Mouse (Mus musculus) liver, embryonic 12.5 days (tissue): ENCODE measurements at regions not wholly inside any gene's neighbourhood (a gene's known extent, or its start where the extent isn't known, plus 50 kb on each side); places are given as distances from the start of the nearest gene placed in this dataset.

Source experiments
- ATAC-seq: fragments of 200-750 bp; cut with Nextera tagmentation; 2 replicates; pipeline ENCODE4 v1.8.0; 2017; ENCODE audit warnings: moderate number of reproducible peaks, mild to moderate bottlenecking, moderate library complexity
- H3K27ac ChIP-seq: fragments of 300-500 bp; sonication (generic); 2 replicates; pipeline ENCODE4 v1.5.1; 2016; ENCODE audit warnings: mild to moderate bottlenecking
- H3K27me3 ChIP-seq: fragments of 300-500 bp; sonication (generic); replicated peaks from 2 replicates; pipeline ENCODE4 v1.6.1; 2016; ENCODE audit warnings: mild to moderate bottlenecking, moderate library complexity
- H3K36me3 ChIP-seq: fragments of 300-500 bp; sonication (generic); 2 replicates; pipeline ENCODE4 v1.6.1; 2016; ENCODE audit warnings: mild to moderate bottlenecking, moderate library complexity
- H3K4me1 ChIP-seq: fragments of 300-500 bp; sonication (generic); 2 replicates; pipeline ENCODE4 v1.6.1; 2016
- H3K4me2 ChIP-seq: fragments of 300-500 bp; sonication (generic); 2 replicates; pipeline ENCODE4 v1.6.1; 2016; ENCODE audit warnings: mild to moderate bottlenecking, moderate library complexity
- H3K4me3 ChIP-seq: fragments of 300-500 bp; sonication (generic); 2 replicates; pipeline ENCODE4 v1.5.1; 2016; ENCODE audit warnings: mild to moderate bottlenecking, moderate library complexity
- H3K9ac ChIP-seq: fragments of 300-500 bp; sonication (generic); 2 replicates; pipeline ENCODE4 v1.6.1; 2016; ENCODE audit warnings: mild to moderate bottlenecking, moderate library complexity
- H3K9me3 ChIP-seq: fragments of 300-500 bp; sonication (generic); replicated peaks from 2 replicates; pipeline ENCODE4 v1.6.1; 2016; ENCODE audit warnings: mild to moderate bottlenecking, moderate library complexity
- WGBS: fragments of 180-500 bp; shearing (Covaris S2); methylation state at CpG from one replicate; pipeline ENCODE4 v1.1.7; 2016; ENCODE audit not compliant: insufficient replicate concordance; 5-methylcytosine and 5-hydroxymethylcytosine counted together

GRCm38 (mm10) chr1:194224046-194224445 lies 394.0 kb upstream of the Plxna2 start:
- H3K4me3 ChIP-seq, result no peak overlapping the region
- H3K27me3 ChIP-seq, result no peaks in the 10 kb centered on the region
- no peak overlapping the region for H3K9ac ChIP-seq
- WGBS, result 81% methylated on average over 1 of the region's 1 CpGs
- no peak for ATAC-seq
- no peaks in the 10 kb centered on the region for H3K4me1 ChIP-seq
- H3K27ac ChIP-seq, result no peak overlapping the region
- H3K4me2 ChIP-seq, result no peak overlapping the region
- H3K36me3 ChIP-seq, result no peaks in the 10 kb centered on the region
- no peaks in the 10 kb centered on the region for H3K9me3 ChIP-seq

- Histone ChIP-seq H3K27me3 (no peaks in the 10 kb centered on the region), H3K27ac (no peak overlapping the region), H3K4me2 (no peak overlapping the region), H3K9me3 (no peaks in the 10 kb centered on the region), H3K9ac (no peak overlapping the region), H3K36me3 (no peaks in the 10 kb centered on the region), H3K4me3 (no peak overlapping the region), H3K4me1 (no peaks in the 10 kb centered on the region)
- no peak for ATAC-seq
- 38% methylated on average over 2 of the region's 2 CpGs for WGBS
These were observed 394.4 kb upstream of the Plxna2 start for GRCm38 (mm10) chr1:194223610-194224009.

- Histone ChIP-seq H3K9me3 (no peaks in the 10 kb centered on the region), H3K4me3 (no peak overlapping the region), H3K27ac (no peak overlapping the region), H3K4me1 (no peaks in the 10 kb centered on the region), H3K27me3 (no peaks in the 10 kb centered on the region), H3K9ac (no peak overlapping the region), H3K36me3 (no peaks in the 10 kb centered on the region), H3K4me2 (no peak overlapping the region)
- ATAC-seq, result peak; percentile 46; the same call in 1 of the 2 replicates
- 2% methylated on average over 9 of the region's 9 CpGs for WGBS
These were observed 395.0 kb upstream of the Plxna2 start for GRCm38 (mm10) chr1:194223015-194223414.

- Histone ChIP-seq H3K27ac (no peak overlapping the region), H3K9me3 (no peaks in the 10 kb centered on the region), H3K9ac (no peak overlapping the region), H3K36me3 (no peaks in the 10 kb centered on the region), H3K4me1 (no peaks in the 10 kb centered on the region), H3K4me3 (no peak overlapping the region), H3K4me2 (no peak overlapping the region), H3K27me3 (no peaks in the 10 kb centered on the region)
- 47% methylated on average over 14 of the region's 14 CpGs for WGBS
- no peak for ATAC-seq
These were observed 409.7 kb upstream of the Plxna2 start for GRCm38 (mm10) chr1:194208034-194209000.

GRCm38 (mm10) chr1:194197516-194197915 lies 420.5 kb upstream of the Plxna2 start:
- Histone ChIP-seq H3K4me1 (no peaks in the 10 kb centered on the region), H3K9ac (no peak overlapping the region), H3K27ac (no peak overlapping the region), H3K4me3 (no peak overlapping the region), H3K9me3 (no peaks in the 10 kb centered on the region), H3K27me3 (no peaks in the 10 kb centered on the region), H3K4me2 (no peak overlapping the region), H3K36me3 (no peaks in the 10 kb centered on the region)
- no peak for ATAC-seq
- WGBS, result 39% methylated on average over 2 of the region's 2 CpGs

- no peak for ATAC-seq
- no peak overlapping the region for H3K27ac ChIP-seq
- H3K36me3 ChIP-seq, result no peaks in the 10 kb centered on the region
- H3K4me1 ChIP-seq, result no peaks in the 10 kb centered on the region
- H3K4me2 ChIP-seq, result no peak overlapping the region
- H3K9me3 ChIP-seq, result no peaks in the 10 kb centered on the region
- H3K27me3 ChIP-seq, result no peaks in the 10 kb centered on the region
- H3K9ac ChIP-seq, result no peak overlapping the region
- no peak overlapping the region for H3K4me3 ChIP-seq
- 56% methylated on average over 2 of the region's 2 CpGs for WGBS
These were observed 435.7 kb upstream of the Plxna2 start for GRCm38 (mm10) chr1:194182293-194182692.

GRCm38 (mm10) chr1:194161469-194161868 lies 456.5 kb upstream of the Plxna2 start:
- Histone ChIP-seq H3K4me1 (no peaks in the 10 kb centered on the region), H3K27ac (no peak overlapping the region), H3K36me3 (no peaks in the 10 kb centered on the region), H3K4me2 (no peak overlapping the region), H3K9ac (no peak overlapping the region), H3K4me3 (no peak overlapping the region), H3K27me3 (no peaks in the 10 kb centered on the region), H3K9me3 (no peaks in the 10 kb centered on the region)
- ATAC-seq, result no peak
- 69% methylated on average over 4 of the region's 4 CpGs for WGBS

- no peaks in the 10 kb centered on the region for H3K36me3 ChIP-seq
- H3K4me2 ChIP-seq, result no peak overlapping the region
- H3K9ac ChIP-seq, result no peak overlapping the region
- WGBS, result 56% methylated on average over 8 of the region's 8 CpGs
- H3K4me1 ChIP-seq, result no peaks in the 10 kb centered on the region
- ATAC-seq, result no peak
- no peaks in the 10 kb centered on the region for H3K27me3 ChIP-seq
- H3K4me3 ChIP-seq, result no peak overlapping the region
- H3K27ac ChIP-seq, result no peak overlapping the region
- no peaks in the 10 kb centered on the region for H3K9me3 ChIP-seq
These were observed 457.1 kb upstream of the Plxna2 start for GRCm38 (mm10) chr1:194160761-194161461.

GRCm38 (mm10) chr1:194157268-194157667 lies 460.8 kb upstream of the Plxna2 start:
- Histone ChIP-seq H3K9me3 (no peaks in the 10 kb centered on the region), H3K9ac (no peak overlapping the region), H3K4me2 (no peak overlapping the region), H3K4me1 (no peaks in the 10 kb centered on the region), H3K4me3 (no peak overlapping the region), H3K27ac (no peak overlapping the region), H3K27me3 (no peaks in the 10 kb centered on the region), H3K36me3 (no peaks in the 10 kb centered on the region)
- whole genome bisulfite sequencing, result 77% methylated on average over 6 of the region's 6 CpGs
- ATAC-seq, result no peak

- Histone ChIP-seq H3K27ac (no peak overlapping the region), H3K4me1 (no peaks in the 10 kb centered on the region), H3K36me3 (no peaks in the 10 kb centered on the region), H3K4me3 (no peak overlapping the region), H3K9ac (no peak overlapping the region), H3K27me3 (no peaks in the 10 kb centered on the region), H3K9me3 (no peaks in the 10 kb centered on the region), H3K4me2 (no peak overlapping the region)
- 55% methylated on average over 11 of the region's 11 CpGs for WGBS
- no peak for ATAC-seq
These were observed 469.3 kb upstream of the Plxna2 start for GRCm38 (mm10) chr1:194148416-194149364.

GRCm38 (mm10) chr1:194117631-194118360 lies 500.2 kb upstream of the Plxna2 start:
- H3K27ac ChIP-seq, result no peak overlapping the region
- no peaks in the 10 kb centered on the region for H3K9me3 ChIP-seq
- no peak overlapping the region for H3K4me3 ChIP-seq
- H3K27me3 ChIP-seq, result no peaks in the 10 kb centered on the region
- H3K36me3 ChIP-seq, result no peaks in the 10 kb centered on the region
- no peaks in the 10 kb centered on the region for H3K4me1 ChIP-seq
- H3K4me2 ChIP-seq, result no peak overlapping the region
- no peak for ATAC-seq
- H3K9ac ChIP-seq, result no peak overlapping the region
- 54% methylated on average over 4 of the region's 4 CpGs for WGBS
